Mouse (Mus musculus) cortical plate, adult 2 months (tissue): Measurements from ENCODE around the gene Gltp.

Experiments used
- CTCF ChIP-seq: fragments of 200-500 bp; IDR thresholded peaks from 2 replicates; pipeline ENCODE4 v1.5.1; 2011; ENCODE audit warnings: mild to moderate bottlenecking, control low read depth, low read length; ENCODE audit not compliant: insufficient read depth; ENCODE audit errors: extremely low read depth
- POLR2A ChIP-seq: fragments of 200-500 bp; IDR thresholded peaks from 2 replicates; pipeline ENCODE4 v1.6.1; 2011; ENCODE audit warnings: mild to moderate bottlenecking, low read length, control low read depth; ENCODE audit not compliant: insufficient read depth; ENCODE audit errors: extremely low read depth

GRCm38 (mm10) chr5:114717292-114717691 lies 26.5 kb upstream of the Gltp start:
- TF ChIP-seq POLR2A, result no peak
- no peak for TF ChIP-seq CTCF
